Mouse (Mus musculus) macrophage (primary cell): Measurements from ENCODE around the gene Syt2. TPM values are rescaled to one million over a fixed set of nuclear protein-coding genes. Genes with fewer than 3 reads are reported as not detected.

Experiments used
- H3K27ac ChIP-seq: fragments of 350-480 bp; formaldehyde crosslinking; 2 replicates; pipeline ENCODE4 v1.9.0; 2021
- H3K36me3 ChIP-seq: fragments of 350-480 bp; formaldehyde crosslinking; 2 replicates; pipeline ENCODE4 v1.9.0; 2021; ENCODE audit errors: inconsistent target
- H3K4me3 ChIP-seq: fragments of 350-480 bp; formaldehyde crosslinking; 2 replicates; pipeline ENCODE4 v1.9.0; 2021; ENCODE audit errors: inconsistent target
- H3K79me2 ChIP-seq: fragments of 350-480 bp; formaldehyde crosslinking; 2 replicates; pipeline ENCODE4 v1.9.0; 2021; ENCODE audit errors: inconsistent target
- WGBS: methylation state at CpG from one replicate; pipeline ENCODE4 v1.1.7; 2026; ENCODE audit warnings: inconsistent platforms; ENCODE audit not compliant: missing documents; 5-methylcytosine and 5-hydroxymethylcytosine counted together
- polyA plus RNA-seq: library from polyadenylated mRNA; stranded (reverse); fragments of 250-400 nt; gene quantifications from 3 replicates; pipeline ENCODE4 v1.2.4, GENCODE M21; 2018; ENCODE audit warnings: inconsistent platforms

Gene Syt2
- polyA plus RNA-seq, 1 experiment from 2014 or later: not detected

GRCm38 (mm10) chr1:134638041-134638440, 8.4 kb upstream of the Syt2 start:
- no peak overlapping the region for H3K27ac ChIP-seq
- H3K36me3 ChIP-seq: no peaks in the 10 kb centered on the region
- 24% methylated on average over 3 of the region's 3 CpGs for WGBS
- H3K79me2 ChIP-seq: no peaks in the 10 kb centered on the region
- H3K4me3 ChIP-seq: no peak overlapping the region

GRCm38 (mm10) chr1:134638522-134638921, 8.0 kb upstream of the Syt2 start:
- Histone ChIP-seq H3K79me2 (no peaks in the 10 kb centered on the region), H3K27ac (no peak overlapping the region), H3K36me3 (no peaks in the 10 kb centered on the region), H3K4me3 (no peak overlapping the region)
- 17% methylated on average over 7 of the region's 7 CpGs for WGBS

- Histone ChIP-seq H3K27ac (no peak overlapping the region), H3K36me3 (no peaks in the 10 kb centered on the region), H3K79me2 (no peaks in the 10 kb centered on the region), H3K4me3 (no peak overlapping the region)
- 51% methylated on average over 6 of the region's 6 CpGs for WGBS
Measured at GRCm38 (mm10) chr1:134639460-134639859, 7.0 kb upstream of the Syt2 start.

- H3K79me2 ChIP-seq: no peaks in the 10 kb centered on the region
- WGBS: 39% methylated on average over 3 of the region's 3 CpGs
- no peaks in the 10 kb centered on the region for H3K36me3 ChIP-seq
- H3K27ac ChIP-seq: no peak overlapping the region
- H3K4me3 ChIP-seq: no peak overlapping the region
Measured at GRCm38 (mm10) chr1:134641507-134641906, 5.0 kb upstream of the Syt2 start.

- WGBS: 94% methylated on average over 6 of the region's 6 CpGs
- Histone ChIP-seq H3K36me3 (no peaks in the 10 kb centered on the region), H3K27ac (no peak overlapping the region)
Measured at GRCm38 (mm10) chr1:134643702-134644101, 2.8 kb upstream of the Syt2 start.

GRCm38 (mm10) chr1:134645408-134646200, 873 bp upstream of the Syt2 start:
- no peak overlapping the region for H3K4me3 ChIP-seq
- WGBS: 9% methylated on average over 15 of the region's 16 CpGs
- no peak overlapping the region for H3K27ac ChIP-seq
- no peaks in the 10 kb centered on the region for H3K36me3 ChIP-seq
- H3K79me2 ChIP-seq: no peaks in the 10 kb centered on the region

More at GRCm38 (mm10) chr1:134643702-134644101, 2.8 kb upstream of the Syt2 start:
- Histone ChIP-seq H3K79me2 (no peaks in the 10 kb centered on the region), H3K4me3 (no peak overlapping the region)

- H3K27ac ChIP-seq: no peak overlapping the region
- WGBS: 3% methylated on average over 23 of the region's 28 CpGs
- no peaks in the 10 kb centered on the region for H3K36me3 ChIP-seq
- H3K79me2 ChIP-seq: no peaks in the 10 kb centered on the region
- H3K4me3 ChIP-seq: no peak overlapping the region
Measured at GRCm38 (mm10) chr1:134646963-134647282, 446 bp downstream of the Syt2 start.

GRCm38 (mm10) chr1:134647591-134647990, 1.1 kb downstream of the Syt2 start:
- no peak overlapping the region for H3K27ac ChIP-seq
- no peak overlapping the region for H3K4me3 ChIP-seq
- H3K79me2 ChIP-seq: no peaks in the 10 kb centered on the region
- WGBS: 70% methylated on average over 6 of the region's 7 CpGs
- H3K36me3 ChIP-seq: no peaks in the 10 kb centered on the region

- H3K79me2 ChIP-seq: no peaks in the 10 kb centered on the region
- H3K27ac ChIP-seq: no peak overlapping the region
- H3K4me3 ChIP-seq: no peak overlapping the region
- WGBS: 88% methylated on average over 5 of the region's 5 CpGs
- H3K36me3 ChIP-seq: no peaks in the 10 kb centered on the region
Measured at GRCm38 (mm10) chr1:134650816-134651215, 4.3 kb downstream of the Syt2 start.

GRCm38 (mm10) chr1:134651268-134651850, 4.9 kb downstream of the Syt2 start:
- no peaks in the 10 kb centered on the region for H3K36me3 ChIP-seq
- no peak overlapping the region for H3K4me3 ChIP-seq
- no peaks in the 10 kb centered on the region for H3K79me2 ChIP-seq
- 54% methylated on average over 13 of the region's 13 CpGs for WGBS
- H3K27ac ChIP-seq: no peak overlapping the region

- Histone ChIP-seq H3K4me3 (no peak overlapping the region), H3K79me2 (no peaks in the 10 kb centered on the region), H3K36me3 (no peaks in the 10 kb centered on the region), H3K27ac (no peak overlapping the region)
- 48% methylated on average over 4 of the region's 4 CpGs for WGBS
Measured at GRCm38 (mm10) chr1:134651851-134652398, 5.4 kb downstream of the Syt2 start.

- Histone ChIP-seq H3K36me3 (no peaks in the 10 kb centered on the region), H3K79me2 (no peaks in the 10 kb centered on the region), H3K4me3 (no peak overlapping the region), H3K27ac (no peak overlapping the region)
- WGBS: 90% methylated on average over 9 of the region's 10 CpGs
Measured at GRCm38 (mm10) chr1:134653603-134654257, 7.3 kb downstream of the Syt2 start.

GRCm38 (mm10) chr1:134658841-134659240, 12.4 kb downstream of the Syt2 start:
- WGBS: 95% methylated on average over 7 of the region's 7 CpGs
- Histone ChIP-seq H3K4me3 (no peak overlapping the region), H3K79me2 (no peaks in the 10 kb centered on the region), H3K36me3 (no peaks in the 10 kb centered on the region), H3K27ac (no peak overlapping the region)

- Histone ChIP-seq H3K4me3 (no peak overlapping the region), H3K27ac (no peak overlapping the region), H3K79me2 (no peaks in the 10 kb centered on the region), H3K36me3 (no peaks in the 10 kb centered on the region)
- 78% methylated on average over 7 of the region's 7 CpGs for WGBS
Measured at GRCm38 (mm10) chr1:134660163-134660562, 13.7 kb downstream of the Syt2 start.
